Mouse (Mus musculus): ENCODE measurements at regions not wholly inside any gene's neighbourhood (a gene's known extent, or its start where the extent isn't known, plus 50 kb on each side); places are given as distances from the start of the nearest gene placed in this dataset.

GRCm38 (mm10) chr13:107700268-107701139 is 343.7 kb upstream of the Smim15 start:
- peak; percentile 37 for DNase-seq (ENCODE audit: low spot score)

DNA sequence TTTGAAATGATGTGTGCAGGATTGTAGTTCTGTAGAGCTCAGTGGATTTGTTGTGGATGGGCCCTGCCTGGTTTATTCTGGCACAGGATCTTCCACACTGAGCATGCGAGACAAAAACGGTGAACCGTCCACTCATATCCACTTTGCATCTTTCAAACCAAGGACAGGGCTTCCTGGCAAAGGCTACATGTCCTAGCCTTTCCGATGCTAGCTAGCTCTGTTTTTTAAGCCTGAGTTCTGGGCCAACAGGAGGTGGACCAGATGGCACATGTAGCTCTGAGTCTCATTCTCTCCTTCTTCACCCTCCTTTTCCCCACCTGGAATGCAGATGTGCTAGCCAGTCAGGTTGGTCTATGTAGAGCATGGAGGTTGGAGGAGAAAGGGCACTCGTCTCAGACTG is 345.0 kb upstream of the Smim15 start:
- DNase-seq (ENCODE audit: low spot score): no peak

GRCm38 (mm10) chr13:107698345-107698744 is 345.9 kb upstream of the Smim15 start:
- peak; percentile 30 for DNase-seq (ENCODE audit: low spot score)

DNA sequence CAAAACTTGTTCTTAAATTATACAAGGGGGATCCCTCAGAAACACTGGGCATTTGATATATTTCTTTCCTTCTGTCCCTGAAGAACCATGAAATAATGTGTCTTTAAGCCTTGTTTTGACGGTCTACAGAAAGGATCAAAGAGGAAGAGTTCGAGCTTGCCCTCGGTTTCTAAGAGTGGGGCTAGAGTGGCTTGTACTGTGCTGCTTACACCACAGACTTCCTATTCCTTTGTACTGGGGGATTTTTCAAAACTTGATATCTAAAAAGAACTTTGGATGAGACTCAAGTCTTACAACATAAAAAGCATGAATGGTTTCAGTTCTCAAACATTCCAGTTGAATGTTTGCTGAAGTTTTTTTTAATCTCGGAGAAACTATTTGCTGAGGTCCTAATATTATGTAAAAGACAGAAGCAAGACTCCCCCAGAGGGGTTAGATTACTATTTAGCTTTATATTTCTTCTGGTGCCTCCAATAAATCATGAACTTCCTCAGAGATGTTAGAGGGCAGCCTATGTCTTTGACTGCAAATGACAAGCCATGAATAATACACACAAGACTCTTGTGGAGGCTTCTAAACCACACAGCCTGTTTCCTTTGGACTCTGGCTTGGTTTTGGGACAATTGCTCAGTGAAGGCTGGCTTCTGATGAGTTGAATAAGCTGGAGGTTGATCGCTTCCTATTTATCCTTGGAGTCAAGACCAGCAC is 352.0 kb upstream of the Smim15 start:
- DNase-seq (ENCODE audit: low spot score): no peak

DNA sequence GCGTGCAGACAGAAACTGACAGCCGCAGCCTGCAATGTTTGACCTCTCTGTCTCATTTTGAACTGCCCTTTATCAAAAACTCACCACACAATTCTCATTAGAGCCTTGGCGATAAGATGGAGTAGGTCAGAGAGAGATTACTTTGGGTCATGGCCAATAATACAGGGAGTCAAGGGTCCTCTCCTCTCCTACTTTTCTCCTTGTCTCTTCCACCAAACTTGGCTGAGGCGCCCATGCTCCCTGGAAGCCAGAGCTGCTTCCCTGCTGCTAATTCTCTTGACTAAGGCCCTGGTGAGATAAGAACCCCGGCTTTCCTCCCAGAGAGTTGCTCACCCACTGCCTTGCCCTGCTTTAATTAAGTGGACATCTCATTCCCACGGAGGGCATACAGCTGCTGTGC is 355.3 kb upstream of the Smim15 start:
- no peak for DNase-seq (ENCODE audit: low spot score)

DNA sequence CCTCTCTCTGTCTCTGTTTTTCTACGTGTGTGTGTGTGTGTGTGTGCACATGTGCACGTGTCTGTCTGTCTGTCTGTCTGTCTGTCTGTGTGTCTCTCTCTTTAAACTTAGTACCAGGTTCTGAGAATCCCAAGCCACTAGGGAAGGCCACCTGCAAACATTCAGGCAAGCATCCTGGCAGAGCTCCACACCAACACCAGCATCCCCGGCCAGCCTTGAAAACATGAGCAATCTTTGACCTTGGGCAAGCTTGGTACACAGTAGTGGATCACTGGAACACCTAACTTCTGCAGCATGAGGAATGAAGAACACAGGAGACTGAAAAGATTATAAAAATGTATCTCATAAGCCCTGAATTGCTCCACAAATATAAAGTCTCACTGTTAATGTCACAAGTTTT is 359.0 kb upstream of the Smim15 start:
- no peak for DNase-seq (ENCODE audit: low spot score)

DNA sequence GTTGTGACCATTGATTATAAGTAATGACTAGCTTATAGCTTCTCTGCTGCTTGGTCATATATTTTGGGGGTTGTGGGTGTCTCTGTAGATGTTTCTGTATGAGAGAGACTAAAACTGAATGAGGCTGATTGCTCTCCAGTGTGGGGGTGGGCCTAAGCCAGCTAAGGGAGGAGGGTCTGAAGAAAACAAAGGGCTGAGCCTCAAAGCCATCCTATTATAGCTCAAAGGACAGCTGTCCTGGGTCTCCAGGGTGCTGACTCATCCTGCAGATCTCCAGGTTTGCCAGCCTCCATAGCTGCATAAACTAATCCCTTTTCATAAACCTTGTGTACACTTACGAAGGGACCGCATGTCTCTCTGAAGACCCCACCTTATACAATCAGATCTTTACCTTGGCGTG is 360.3 kb upstream of the Smim15 start:
- no peak for DNase-seq (ENCODE audit: low spot score)

DNA sequence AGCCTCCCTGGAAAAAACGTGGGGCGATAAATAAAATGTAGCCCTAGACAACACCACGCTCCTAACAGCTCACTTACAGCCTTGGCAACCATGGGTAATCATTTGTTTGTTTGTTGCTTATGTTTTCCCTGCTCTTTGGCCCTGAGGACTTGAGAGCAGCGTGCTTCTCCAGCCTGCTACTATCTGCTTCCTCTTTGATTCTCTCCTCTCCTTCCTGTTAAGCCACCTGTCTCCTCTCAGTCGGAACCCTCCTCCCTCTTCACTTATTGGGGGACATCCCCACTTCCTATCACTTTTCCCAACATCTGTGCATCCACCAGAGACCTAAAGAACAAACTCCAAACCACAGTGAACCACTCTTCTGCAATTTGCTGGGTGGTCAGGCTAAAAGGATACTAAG is 362.5 kb upstream of the Smim15 start:
- DNase-seq (ENCODE audit: low spot score): no peak

DNA sequence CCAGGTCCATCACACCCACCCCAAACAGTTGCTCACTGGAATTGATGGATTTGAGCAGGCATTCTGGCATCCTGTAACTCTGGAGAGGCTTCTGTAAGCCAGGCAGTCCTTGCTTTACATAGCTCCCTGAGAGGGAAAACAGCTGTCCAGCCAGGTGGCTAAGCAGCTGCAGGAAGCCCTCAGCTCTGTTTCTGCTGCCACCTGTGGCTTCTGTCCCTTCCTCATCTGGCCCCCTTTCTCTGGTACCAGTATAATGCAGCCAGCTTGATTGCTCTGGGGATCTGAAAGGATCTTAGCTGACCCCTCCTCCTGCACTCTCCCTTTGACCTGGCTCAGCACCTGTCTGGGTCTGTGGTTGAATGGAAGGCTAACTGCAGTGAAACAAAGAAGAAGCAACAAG is 365.4 kb upstream of the Smim15 start:
- no peak for DNase-seq (ENCODE audit: low spot score)

- no peak for DNase-seq (ENCODE audit: low spot score)
Observed at GRCm38 (mm10) chr13:107677091-107677470, 367.2 kb upstream of the Smim15 start.

DNA sequence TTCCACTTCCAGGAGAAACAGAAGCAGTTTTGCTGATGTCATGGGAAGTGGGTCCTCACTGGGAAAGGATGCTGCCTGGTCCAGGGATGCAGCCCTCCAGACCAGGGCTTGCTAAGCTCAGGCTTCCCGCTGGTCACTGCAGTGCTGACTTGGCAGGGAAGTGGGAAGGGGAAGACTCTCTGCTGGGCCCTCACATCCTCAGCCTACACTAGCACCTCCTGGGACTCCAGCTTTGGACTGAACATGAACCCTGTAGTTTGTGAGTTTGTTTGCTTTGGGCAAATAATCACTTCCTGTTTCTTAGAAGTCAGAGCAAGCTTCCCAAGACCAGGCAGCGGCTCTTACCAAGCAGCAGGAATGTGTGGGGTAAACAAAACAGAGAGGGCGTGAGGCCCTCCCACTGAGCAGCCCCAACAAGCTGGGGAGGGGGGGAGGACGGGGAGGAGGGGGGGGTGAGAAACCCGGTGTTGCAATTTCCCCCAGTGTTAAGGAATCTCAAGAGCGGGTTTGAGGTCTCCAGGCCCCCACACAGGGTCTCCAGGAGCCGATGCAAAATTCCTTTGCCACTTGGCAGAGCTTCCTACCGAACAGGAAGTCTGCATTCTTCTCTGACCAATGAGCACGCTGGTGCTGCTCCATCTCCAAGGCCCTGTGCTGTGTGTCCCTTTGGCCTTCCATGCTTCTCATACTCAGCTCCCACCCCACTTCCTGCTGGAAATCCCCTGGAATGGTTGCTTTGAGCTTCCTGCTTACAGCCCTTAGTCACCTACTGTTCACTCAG is 367.7 kb upstream of the Smim15 start:
- no peak for DNase-seq (ENCODE audit: low spot score)

DNA sequence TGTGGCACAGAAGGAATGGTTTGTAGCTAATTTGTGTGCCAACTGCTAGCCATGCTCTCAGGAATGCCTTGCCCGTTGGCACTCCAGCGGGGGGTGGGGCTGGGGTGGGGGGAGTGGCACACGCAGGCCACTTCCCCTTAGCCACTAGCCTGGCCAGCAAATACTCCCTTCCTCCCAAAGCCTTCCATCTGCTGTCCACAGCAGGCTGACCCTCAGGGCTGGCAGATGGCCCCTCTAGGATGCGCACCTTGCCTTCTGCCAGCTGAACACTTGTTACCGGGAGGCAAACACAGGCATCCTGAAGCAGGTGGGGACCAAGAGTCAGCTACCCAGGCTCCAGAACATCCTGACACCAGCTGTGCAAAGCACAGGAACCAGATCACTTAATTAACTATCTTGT is 372.1 kb upstream of the Smim15 start:
- no peak for DNase-seq (ENCODE audit: low spot score)

DNA sequence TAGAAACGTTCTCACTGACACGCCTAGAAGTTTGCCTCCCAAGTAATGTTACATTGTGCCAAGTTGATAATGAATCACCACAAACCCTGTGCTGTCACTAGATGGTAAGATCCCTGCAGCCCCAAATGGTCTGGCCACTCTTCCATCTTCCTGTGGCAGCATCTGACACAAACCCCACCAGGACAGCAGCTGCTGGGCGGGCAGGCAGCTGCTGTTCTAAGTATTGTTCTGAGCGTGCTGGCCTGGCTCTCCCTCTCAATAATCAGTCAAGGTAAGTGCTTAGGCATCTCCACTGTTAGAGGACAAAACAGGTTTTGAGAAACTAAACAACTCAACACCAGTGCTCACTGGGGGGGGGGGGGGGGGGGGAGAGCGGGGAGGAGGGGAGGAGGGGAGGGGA is 375.7 kb upstream of the Smim15 start:
- no peak for DNase-seq (ENCODE audit: low spot score)

- DNase-seq (ENCODE audit: low spot score): no peak
Observed at GRCm38 (mm10) chr13:107665775-107666174, 378.5 kb upstream of the Smim15 start.

- DNase-seq (ENCODE audit: low spot score): no peak
Observed at GRCm38 (mm10) chr13:107664197-107664596, 380.0 kb upstream of the Smim15 start.

DNA sequence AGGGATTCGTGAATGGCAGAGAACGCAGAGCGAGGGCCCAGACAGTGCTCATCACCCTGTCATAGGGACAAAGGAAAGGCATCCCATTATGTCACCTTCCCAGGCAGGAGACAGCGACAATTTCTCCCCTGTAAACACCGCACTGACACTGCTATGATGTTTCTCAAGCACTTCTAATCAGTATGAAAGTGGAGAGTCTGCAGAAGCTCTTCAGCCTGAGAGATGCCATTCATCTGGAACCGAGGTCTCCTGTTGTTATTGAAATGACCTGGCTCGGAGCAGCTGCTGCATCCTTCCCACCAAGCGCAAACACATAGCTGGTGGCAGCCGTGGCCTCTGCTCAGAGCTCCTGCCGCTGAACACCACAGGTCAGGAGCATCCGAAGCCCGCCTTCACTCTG is 380.5 kb upstream of the Smim15 start:
- DNase-seq (ENCODE audit: low spot score): no peak

DNA sequence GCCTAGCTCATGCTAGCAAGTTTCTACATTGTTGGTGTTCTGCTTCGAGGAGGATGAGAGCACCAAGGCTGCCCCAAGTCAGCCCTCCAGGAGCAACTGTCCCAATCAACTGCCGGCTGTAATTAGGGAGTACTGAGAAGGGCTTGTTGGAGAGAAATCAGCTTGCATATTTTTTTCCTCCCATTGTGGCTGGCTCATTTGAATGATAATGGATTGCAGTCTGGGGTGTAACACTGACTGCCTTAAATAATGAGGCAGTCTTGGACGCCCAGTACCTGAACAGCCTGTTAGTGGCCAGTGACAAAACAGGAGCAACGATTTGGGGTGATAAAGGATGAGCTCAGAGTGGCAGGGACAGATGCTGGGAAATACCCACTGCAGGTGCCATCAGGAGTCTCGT is 382.8 kb upstream of the Smim15 start:
- no peak for DNase-seq (ENCODE audit: low spot score)

GRCm38 (mm10) chr13:107645865-107646645 is 398.2 kb upstream of the Smim15 start:
- DNase-seq (ENCODE audit: low spot score): peak; percentile 40

DNA sequence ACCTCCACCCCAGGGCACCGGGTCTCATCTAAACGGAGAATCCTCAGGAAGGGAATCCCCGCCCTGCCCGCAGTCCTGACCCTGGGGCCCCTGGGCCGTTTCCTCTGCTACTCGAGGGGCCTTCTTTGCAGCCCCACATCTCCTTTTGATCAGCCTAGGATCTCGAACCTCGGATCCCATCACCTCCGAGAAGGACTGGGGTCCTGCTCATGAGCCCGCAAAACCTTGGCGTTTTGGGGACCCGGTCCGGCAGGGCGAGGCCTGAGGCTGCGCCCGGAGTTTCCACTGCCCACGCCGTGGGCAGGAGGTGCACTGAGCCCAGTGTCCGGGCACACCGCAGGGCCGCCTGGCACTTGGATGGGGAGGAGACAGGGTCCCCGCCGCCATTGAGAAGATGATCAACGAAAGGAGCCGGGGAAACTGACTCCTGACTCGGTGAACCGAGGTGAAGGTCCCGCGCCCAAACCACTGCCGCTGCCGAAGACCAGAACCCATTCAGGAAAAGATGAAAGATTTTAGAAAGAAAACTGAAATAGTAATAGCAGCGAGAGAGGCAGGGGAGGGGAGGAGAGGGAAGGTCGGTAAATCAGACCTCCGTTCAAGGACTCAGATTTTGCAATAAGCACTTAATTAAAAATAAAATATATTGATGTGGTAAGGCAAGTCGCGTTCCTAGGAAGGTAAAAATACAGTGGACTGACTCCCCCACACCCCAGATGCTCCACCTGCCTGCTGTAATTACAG is 399.0 kb upstream of the Smim15 start:
- DNase-seq (ENCODE audit: low spot score): no peak

GRCm38 (mm10) chr13:107644705-107645104 is 399.5 kb upstream of the Smim15 start:
- DNase-seq (ENCODE audit: low spot score): no peak

DNA sequence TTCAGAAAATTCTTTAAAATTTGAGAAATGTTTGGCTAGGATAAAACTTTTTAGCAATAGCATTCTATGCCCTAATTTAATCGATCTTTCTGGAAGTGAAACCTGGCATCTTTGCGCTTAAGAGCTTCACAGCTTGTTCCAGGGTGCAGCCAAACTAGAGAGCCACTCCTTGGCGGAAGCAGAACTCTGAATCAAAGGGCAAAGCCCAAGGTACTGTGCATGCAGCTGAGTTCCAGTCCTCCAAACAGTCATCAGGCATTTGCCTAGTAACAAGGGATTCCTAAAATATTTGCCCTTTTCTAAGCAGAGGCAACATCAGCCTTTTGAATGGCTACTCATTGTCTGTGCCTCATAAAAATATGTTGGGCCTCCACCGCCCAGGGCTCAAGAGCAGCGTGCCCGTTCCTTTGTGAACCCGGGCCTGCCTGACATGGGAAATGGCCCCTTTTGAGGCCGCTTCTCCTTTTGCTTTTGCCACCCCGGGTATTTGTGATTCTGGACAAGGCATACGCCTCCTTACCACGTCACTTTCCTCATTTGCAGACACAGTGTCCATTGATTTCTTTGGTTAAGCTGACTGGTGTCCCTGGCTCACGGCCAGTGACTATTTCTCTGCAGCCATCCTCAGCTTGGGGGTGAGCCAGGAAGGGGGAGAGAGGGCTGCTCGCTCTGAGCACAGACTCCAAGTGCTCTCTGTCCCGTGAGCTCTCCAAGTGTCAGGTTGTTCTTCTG is 402.2 kb upstream of the Smim15 start:
- DNase-seq (ENCODE audit: low spot score): peak; percentile 78
